Mouse (Mus musculus) intestine, postnatal 0 days (tissue): Measurements from ENCODE around the gene Nkg7. TPM values are rescaled to one million over a fixed set of nuclear protein-coding genes. Genes with fewer than 3 reads are reported as not detected.
A peak's percentile ranks its signal among the peaks of the same experiment; 100 is the strongest.

Source experiments
- ATAC-seq: fragments of 200-750 bp; cut with Nextera tagmentation; 2 replicates; pipeline ENCODE4 v1.8.0; 2017; ENCODE audit warnings: mild to moderate bottlenecking, moderate TSS enrichment, moderate library complexity
- H3K27ac ChIP-seq: fragments of 300-500 bp; sonication (generic); 2 replicates; pipeline ENCODE4 v1.5.1; 2014; ENCODE audit warnings: mild to moderate bottlenecking, low read depth, low read length, moderate library complexity
- H3K27me3 ChIP-seq: fragments of 300-500 bp; sonication (generic); replicated peaks from 2 replicates; pipeline ENCODE4 v1.6.1; 2014; ENCODE audit warnings: low read length, mixed read lengths; ENCODE audit not compliant: control insufficient read depth, insufficient read depth
- H3K36me3 ChIP-seq: fragments of 300-500 bp; sonication (generic); 2 replicates; pipeline ENCODE4 v1.6.1; 2014; ENCODE audit warnings: mild to moderate bottlenecking, moderate library complexity; ENCODE audit not compliant: control insufficient read depth, insufficient read depth
- H3K4me1 ChIP-seq: fragments of 300-500 bp; sonication (generic); replicated peaks from 2 replicates; pipeline ENCODE4 v1.6.1; 2014; ENCODE audit warnings: antibody characterized with exemption, low read length, mixed read lengths; ENCODE audit not compliant: control insufficient read depth, insufficient read depth
- H3K4me2 ChIP-seq: fragments of 300-500 bp; sonication (generic); replicated peaks from 2 replicates; pipeline ENCODE4 v1.6.1; 2014; ENCODE audit warnings: low read depth, mild to moderate bottlenecking, moderate library complexity
- H3K4me3 ChIP-seq: fragments of 300-500 bp; sonication (generic); 2 replicates; pipeline ENCODE4 v1.5.1; 2014; ENCODE audit warnings: low read depth, low read length
- H3K9ac ChIP-seq: fragments of 300-500 bp; sonication (generic); 2 replicates; pipeline ENCODE4 v1.6.1; 2014; ENCODE audit warnings: mild to moderate bottlenecking, low read depth, low read length
- H3K9me3 ChIP-seq: fragments of 300-500 bp; sonication (generic); 2 replicates; pipeline ENCODE4 v1.6.1; 2016; ENCODE audit warnings: mixed run types; ENCODE audit not compliant: control insufficient read depth
- CTCF ChIP-seq: sonication (generic); IDR thresholded peaks from 2 replicates; pipeline ENCODE4 v1.5.1; 2016; ENCODE audit warnings: low read depth, mild to moderate bottlenecking, control low read depth, antibody characterized with exemption, moderate library complexity
- WGBS: fragments of 180-500 bp; shearing (Covaris S2); extraction: QIAGEN DNeasy Blood & Tissue Kit; methylation state at CpG from one replicate; pipeline ENCODE4 v1.1.7; 2014; 5-methylcytosine and 5-hydroxymethylcytosine counted together
- polyA plus RNA-seq: library from polyadenylated mRNA; unstranded; fragments of >200 nt; fragmentation: Nextera tagmentation; extraction: Ambion mirVana; gene quantifications from 2 replicates; pipeline ENCODE4 v1.2.1, GENCODE M21; 2015

Nkg7 gene
- polyA plus RNA-seq, 1 experiment from 2014 or later = 2.7 TPM

DNA sequence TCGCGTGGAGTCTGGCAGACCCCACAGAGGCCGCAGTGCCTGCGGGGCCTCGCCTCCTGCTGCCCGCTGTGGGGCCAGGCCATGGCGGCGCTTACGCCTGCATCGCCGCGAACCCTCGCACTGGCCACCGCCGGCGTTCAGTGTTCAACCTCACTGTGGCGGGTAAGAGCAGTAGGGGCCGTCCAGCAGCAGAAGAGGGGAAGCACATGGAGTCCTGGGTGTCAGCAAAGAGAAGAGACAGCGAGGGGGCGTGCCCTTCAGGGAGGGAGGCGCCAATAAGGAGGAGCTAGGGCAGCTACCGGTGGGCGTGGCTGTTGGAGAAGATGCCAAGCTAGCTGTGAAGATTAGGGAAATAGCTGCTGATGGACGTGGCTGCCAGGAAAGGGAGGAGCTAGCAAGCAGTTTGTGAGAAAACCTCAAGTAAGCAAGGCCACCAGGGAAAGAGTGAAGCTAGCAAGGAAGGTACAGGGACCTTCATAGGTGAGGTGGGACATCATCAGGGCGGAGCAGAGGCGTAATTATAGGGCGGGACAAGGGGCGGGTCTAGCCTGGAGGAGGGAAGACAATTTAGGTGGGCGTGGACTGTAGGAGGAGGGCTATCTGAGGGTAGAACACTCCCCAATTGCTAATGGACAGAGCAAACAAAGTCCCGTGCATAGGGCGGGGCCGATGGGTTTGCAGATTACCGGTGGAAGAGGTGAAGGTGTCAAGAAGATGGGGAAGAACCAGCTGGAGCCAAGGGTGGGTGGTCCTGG is 28.6 kb downstream of the Nkg7 start:
- H3K9me3 ChIP-seq = no peaks in the 10 kb centered on the region
- peak overlapping the region; percentile 51 for H3K9ac ChIP-seq
- H3K36me3 ChIP-seq = no peaks in the 10 kb centered on the region; the same call in 1 of the 2 replicates
- 1% methylated on average over 33 of the region's 33 CpGs for WGBS
- no peaks in the 10 kb centered on the region for H3K27me3 ChIP-seq
- H3K4me3 ChIP-seq = peak overlapping the region; percentile 51
- H3K4me2 ChIP-seq = peak overlapping the region; percentile 97
- H3K27ac ChIP-seq = no peak overlapping the region; the same call in 1 of the 2 replicates
- no peaks in the 10 kb centered on the region for H3K4me1 ChIP-seq
- ATAC-seq = peak; percentile 83
- peak; percentile 62 for TF ChIP-seq CTCF

DNA sequence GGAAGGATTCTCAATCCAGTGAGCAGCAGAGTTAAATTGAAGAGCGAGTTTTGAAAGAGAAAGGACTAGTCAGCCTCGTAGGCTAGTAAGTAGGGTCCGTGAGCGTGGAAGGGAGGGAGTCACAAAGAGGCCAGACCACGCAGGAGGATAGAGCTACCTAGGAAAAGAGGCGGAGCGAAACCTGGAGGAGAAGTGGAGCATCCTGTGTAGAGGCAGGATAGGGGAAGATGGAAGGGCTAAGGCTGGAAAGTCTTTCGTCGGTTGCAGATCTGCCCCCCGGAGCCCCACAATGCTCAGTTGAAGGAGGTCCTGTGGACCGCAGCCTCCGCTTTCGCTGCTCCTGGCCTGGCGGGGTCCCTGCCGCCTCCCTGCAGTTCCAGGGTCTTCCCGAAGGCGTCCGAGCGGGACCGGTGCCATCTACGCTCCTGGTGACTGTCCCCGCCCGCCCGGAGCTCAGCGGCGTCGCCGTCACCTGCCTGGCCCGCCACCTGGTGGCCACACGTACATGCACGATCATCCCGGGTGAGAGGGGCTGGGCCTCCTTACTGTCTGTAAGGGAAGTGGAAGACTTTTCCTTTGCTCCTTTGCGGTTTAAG is 29.3 kb downstream of the Nkg7 start:
- ATAC-seq = peak; percentile 74
- Histone ChIP-seq H3K36me3 (no peaks in the 10 kb centered on the region; the same call in 1 of the 2 replicates), H3K27ac (no peak overlapping the region), H3K27me3 (no peaks in the 10 kb centered on the region), H3K9ac (peak overlapping the region; percentile 28), H3K9me3 (no peaks in the 10 kb centered on the region), H3K4me1 (no peaks in the 10 kb centered on the region), H3K4me2 (peak overlapping the region; percentile 97), H3K4me3 (peak overlapping the region; percentile 51)
- WGBS = 2% methylated on average over 33 of the region's 33 CpGs
- peak; percentile 98 for TF ChIP-seq CTCF

DNA sequence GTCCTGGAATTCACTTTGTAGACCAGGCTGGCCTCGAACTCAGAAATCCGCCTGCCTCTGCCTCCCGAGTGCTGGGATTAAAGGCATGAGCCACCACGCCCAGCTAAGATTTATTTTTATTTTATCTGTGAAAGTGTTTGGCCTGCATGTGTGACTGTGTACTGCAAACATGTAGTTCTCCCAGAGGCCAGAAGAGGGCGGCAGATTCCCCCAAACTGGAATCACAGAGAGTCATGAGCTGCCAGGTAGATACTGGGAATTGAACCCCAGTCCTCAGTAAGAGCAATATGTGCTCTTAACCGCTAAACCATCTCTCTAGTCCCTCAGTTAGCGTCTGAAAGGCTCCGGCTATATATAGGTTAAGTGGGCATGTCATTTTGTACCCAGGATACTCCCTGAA is 33.5 kb downstream of the Nkg7 start:
- Histone ChIP-seq H3K27ac (no peak overlapping the region), H3K9me3 (no peaks in the 10 kb centered on the region), H3K27me3 (no peaks in the 10 kb centered on the region), H3K4me3 (no peak overlapping the region), H3K36me3 (no peaks in the 10 kb centered on the region; the same call in 1 of the 2 replicates), H3K4me1 (no peaks in the 10 kb centered on the region), H3K4me2 (no peak overlapping the region), H3K9ac (no peak overlapping the region)
- WGBS = 49% methylated on average over 8 of the region's 8 CpGs
- peak; percentile 73 for TF ChIP-seq CTCF
- no peak for ATAC-seq

DNA sequence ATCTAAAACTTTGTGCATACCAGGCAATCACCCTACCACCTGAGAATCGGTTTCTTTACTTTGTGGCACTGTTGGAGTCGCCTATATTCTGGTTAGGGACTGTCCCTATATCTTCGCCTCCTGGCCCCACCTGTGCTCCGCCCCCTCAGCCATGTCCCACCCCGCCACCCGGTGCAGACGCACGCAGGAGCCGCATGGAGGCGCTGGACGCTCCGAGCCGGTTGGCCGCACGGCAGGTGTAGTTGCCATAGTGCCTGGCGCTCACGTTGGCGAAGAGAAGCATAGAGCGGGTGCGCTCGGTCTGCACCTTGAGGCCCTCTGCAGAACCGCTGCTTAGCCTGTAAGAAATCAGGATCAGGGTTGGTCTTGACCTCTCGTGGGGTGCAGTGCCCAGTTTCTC is 38.8 kb downstream of the Nkg7 start:
- 12% methylated on average over 23 of the region's 23 CpGs for WGBS
- TF ChIP-seq CTCF = peak; percentile 42; the same call in 1 of the 2 replicates
- Histone ChIP-seq H3K27ac (no peak overlapping the region), H3K4me3 (no peak overlapping the region), H3K9me3 (no peaks in the 10 kb centered on the region), H3K36me3 (no peaks in the 10 kb centered on the region; the same call in 1 of the 2 replicates), H3K27me3 (peaks cover 23% of the 10 kb centered on the region), H3K4me1 (no peaks in the 10 kb centered on the region), H3K4me2 (no peak overlapping the region), H3K9ac (no peak overlapping the region)
- peak; percentile 48; the same call in 1 of the 2 replicates for ATAC-seq

DNA sequence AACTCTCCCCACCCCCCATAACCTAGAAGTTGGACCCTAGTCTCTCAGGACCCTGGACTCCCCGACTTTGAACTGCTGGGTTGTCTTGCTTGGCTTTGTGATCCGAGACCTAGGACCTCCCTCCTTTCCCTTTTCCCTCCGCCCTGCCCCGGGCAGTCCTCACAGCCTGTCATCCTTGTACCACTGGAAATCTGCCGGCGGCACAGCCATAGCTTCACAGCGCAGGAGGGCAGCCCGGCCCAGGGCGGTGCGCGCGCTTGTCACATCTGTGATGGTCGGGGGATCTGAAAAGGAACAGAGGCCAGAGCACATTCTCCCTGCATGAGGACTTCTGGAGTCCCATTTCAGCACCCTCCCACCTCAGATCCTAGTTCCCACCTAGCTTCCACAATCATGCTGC is 39.5 kb downstream of the Nkg7 start:
- WGBS = 14% methylated on average over 13 of the region's 13 CpGs
- H3K27ac ChIP-seq = no peak overlapping the region
- no peaks in the 10 kb centered on the region for H3K9me3 ChIP-seq
- H3K4me3 ChIP-seq = no peak overlapping the region
- no peaks in the 10 kb centered on the region for H3K36me3 ChIP-seq
- TF ChIP-seq CTCF = no peak
- no peak overlapping the region for H3K9ac ChIP-seq
- no peaks in the 10 kb centered on the region for H3K4me1 ChIP-seq
- no peak overlapping the region for H3K4me2 ChIP-seq
- H3K27me3 ChIP-seq = peaks cover 23% of the 10 kb centered on the region
- ATAC-seq = no peak

DNA sequence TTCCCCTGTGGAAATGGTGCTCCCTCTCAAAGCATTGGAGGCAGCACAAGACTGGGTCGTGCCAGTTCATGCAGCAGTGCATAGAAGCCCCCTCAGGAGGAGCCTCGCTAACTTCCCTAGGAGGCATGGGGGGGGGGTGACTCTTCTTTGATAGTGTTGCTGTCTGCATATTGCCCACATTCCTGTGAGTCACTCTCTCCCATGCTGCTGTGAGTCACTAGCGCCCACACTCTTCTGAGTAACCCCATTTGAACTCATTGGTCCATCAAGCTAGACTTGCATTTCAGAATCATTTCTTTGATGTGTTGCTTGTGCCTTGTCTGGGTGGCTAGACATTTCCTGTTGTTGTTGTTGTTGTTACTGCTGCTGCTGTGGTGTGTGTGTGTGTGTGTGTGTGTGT is 44.3 kb downstream of the Nkg7 start:
- H3K9ac ChIP-seq = no peak overlapping the region
- no peaks in the 10 kb centered on the region for H3K9me3 ChIP-seq
- WGBS = 76% methylated on average over 3 of the region's 3 CpGs
- H3K4me1 ChIP-seq = no peaks in the 10 kb centered on the region
- no peak overlapping the region for H3K4me3 ChIP-seq
- no peak for TF ChIP-seq CTCF
- peaks cover 16% of the 10 kb centered on the region for H3K27me3 ChIP-seq
- H3K27ac ChIP-seq = no peak overlapping the region
- H3K4me2 ChIP-seq = no peak overlapping the region
- ATAC-seq = no peak
- no peaks in the 10 kb centered on the region for H3K36me3 ChIP-seq
